Mouse (Mus musculus) left cerebral cortex, adult 2 months (tissue): ENCODE data around the gene Ceacam1. TPM values are rescaled to one million over a fixed set of nuclear protein-coding genes. Genes with fewer than 3 reads are reported as not detected.
A peak's percentile ranks its signal among the peaks of the same experiment; 100 is the strongest.
"Not testable (repeated sequence)": the region's sequence is repeated elsewhere in the genome, so short reads cannot be mapped to it uniquely, and the experiment has no call there.

ENCODE experiments used
- DNase-seq, 2 experiments: peaks; one replicate each; pipeline ENCODE4 v3.0.0; 2021 to 2022; ENCODE audit warnings: low spot score in 2 of 2, mixed read lengths in 1 of 2; ENCODE audit errors: extremely low spot score in 1 of 2
- H3K27ac ChIP-seq: fragments of 200-600 bp; 2 replicates; pipeline ENCODE4 v1.8.1; 2022
- H3K4me3 ChIP-seq: fragments of 200-600 bp; 2 replicates; pipeline ENCODE4 v1.8.1; 2022
- CTCF ChIP-seq: fragments of 200-600 bp; IDR thresholded peaks from 2 replicates; pipeline ENCODE4 v1.8.1; 2022; ENCODE audit warnings: antibody characterized with exemption, mild to moderate bottlenecking, moderate library complexity
- intact Hi-C: fragments of 180-260 bp; cut with DNase I; formaldehyde crosslinking; loops from one replicate; pipeline ENCODE4 v1.15.1; 2025
- total RNA-seq, 2 experiments: library from RNA; stranded (reverse); gene quantifications; 2 replicates each; pipeline ENCODE4 v1.2.3; 2021

Gene Ceacam1
- total RNA-seq, 2 experiments from 2014 or later: 3.1 to 4.1 TPM

- intact Hi-C loops: loop anchor here (1.0 to 5.0 kb wide), 2 partner anchors 55 to 702 kb away; partner anchors contain the start of gene Ceacam10
Observed at GRCm38 (mm10) chr7:25479440-25479839, 2.0 kb upstream of the Ceacam1 start.

GRCm38 (mm10) chr7:25477752-25478093, 320 bp upstream of the Ceacam1 start:
- H3K27ac ChIP-seq, H3K4me3 ChIP-seq, DNase-seq: not testable (repeated sequence)
- intact Hi-C loops: loop anchor here (2.0 to 5.0 kb wide), 2 partner anchors 61 to 700 kb away; partner anchors contain the start of genes Ceacam10 and Ceacam2

More at GRCm38 (mm10) chr7:25479440-25479839, 2.0 kb upstream of the Ceacam1 start:
- peak in 1 of 2 experiments; percentile 23 for DNase-seq
- H3K27ac ChIP-seq: no peak overlapping the region
- H3K4me3 ChIP-seq: no peak overlapping the region
- peak; percentile 70 for TF ChIP-seq CTCF

GRCm38 (mm10) chr7:25471821-25472220, 5.6 kb downstream of the Ceacam1 start:
- DNase-seq, H3K4me3 ChIP-seq, H3K27ac ChIP-seq, intact Hi-C loops: not testable (repeated sequence)

- H3K4me3 ChIP-seq, H3K27ac ChIP-seq, intact Hi-C loops, DNase-seq: not testable (repeated sequence)
Observed at GRCm38 (mm10) chr7:25465586-25465985, 11.8 kb downstream of the Ceacam1 start.

- TF ChIP-seq CTCF: no peak
- Histone ChIP-seq H3K4me3 (no peak overlapping the region), H3K27ac (no peak overlapping the region)
- DNase-seq: no peak
- intact Hi-C loops: no loop called here
Observed at GRCm38 (mm10) chr7:25465010-25465409, 12.4 kb downstream of the Ceacam1 start.

- intact Hi-C loops, DNase-seq, H3K27ac ChIP-seq, H3K4me3 ChIP-seq: not testable (repeated sequence)
Observed at GRCm38 (mm10) chr7:25462033-25462337, 15.4 kb downstream of the Ceacam1 start.

GRCm38 (mm10) chr7:25461336-25462032, 15.9 kb downstream of the Ceacam1 start:
- DNase-seq, H3K27ac ChIP-seq, intact Hi-C loops, H3K4me3 ChIP-seq: not testable (repeated sequence)

- intact Hi-C loops: no loop called here
- DNase-seq: no peak
- TF ChIP-seq CTCF: no peak
- no peak overlapping the region for H3K27ac ChIP-seq
- no peak overlapping the region for H3K4me3 ChIP-seq
Observed at GRCm38 (mm10) chr7:25452103-25452502, 25.3 kb downstream of the Ceacam1 start.

GRCm38 (mm10) chr7:25449913-25450890, 27.2 kb downstream of the Ceacam1 start:
- intact Hi-C loops: no loop called here
- TF ChIP-seq CTCF: no peak

GRCm38 (mm10) chr7:25440816-25441153, 36.6 kb downstream of the Ceacam1 start:
- intact Hi-C loops: no loop called here
- Histone ChIP-seq H3K4me3 (no peak overlapping the region), H3K27ac (no peak overlapping the region)
- TF ChIP-seq CTCF: no peak
- DNase-seq: no peak

More at GRCm38 (mm10) chr7:25449913-25450890, 27.2 kb downstream of the Ceacam1 start:
- DNase-seq: no peak
- Histone ChIP-seq H3K4me3 (no peak overlapping the region), H3K27ac (no peak overlapping the region)

- H3K4me3 ChIP-seq: no peak overlapping the region
- no peak for TF ChIP-seq CTCF
- intact Hi-C loops: no loop called here
- H3K27ac ChIP-seq: no peak overlapping the region
- no peak for DNase-seq
Observed at GRCm38 (mm10) chr7:25439978-25440815, 37.2 kb downstream of the Ceacam1 start.
